Mouse (Mus musculus) CH12.LX (cell line): ENCODE measurements around the gene Prss57. TPM values are rescaled to one million over a fixed set of nuclear protein-coding genes. Genes with fewer than 3 reads are reported as not detected.

Experiments
- DNase-seq: peaks from one replicate; pipeline ENCODE4 v3.0.0-alpha.2; 2013; ENCODE audit errors: extremely low read depth
- H3K27ac ChIP-seq: 2 replicates; pipeline ENCODE4 v1.5.1; 2012; ENCODE audit warnings: low read depth, mild to moderate bottlenecking, control low read depth, moderate library complexity; ENCODE audit not compliant: insufficient read depth
- H3K27me3 ChIP-seq: replicated peaks from 2 replicates; pipeline ENCODE3; 2012; ENCODE audit warnings: inconsistent platforms
- H3K36me3 ChIP-seq, 2 experiments: replicated peaks in 1 of 2; 2 replicates each; pipeline versions ENCODE3 to v1.6.1; 2012; ENCODE audit warnings: inconsistent platforms in 1 of 2, low read length in 1 of 2, mild to moderate bottlenecking in 1 of 2, mixed read lengths in 1 of 2, moderate library complexity in 1 of 2; ENCODE audit not compliant: control insufficient read depth in 1 of 2, insufficient read depth in 1 of 2
- H3K4me1 ChIP-seq, 2 experiments: 2 replicates each; pipeline ENCODE4 v1.6.1; 2012; ENCODE audit warnings: inconsistent platforms in 1 of 2, moderate library complexity in 1 of 2; ENCODE audit not compliant: insufficient read depth in 2 of 2, control insufficient read depth in 1 of 2
- H3K4me2 ChIP-seq: 2 replicates; pipeline ENCODE4 v1.6.1; 2012; ENCODE audit warnings: low read depth, mild to moderate bottlenecking, control low read depth; ENCODE audit not compliant: poor library complexity, insufficient read depth, severe bottlenecking
- H3K4me3 ChIP-seq, 3 experiments: fragments of 150-350 bp in 1 of 3; sonication (generic) in 1 of 3; replicated peaks in 1 of 3; 2 replicates each; pipeline versions ENCODE3 to v1.5.1; 2011 to 2012; ENCODE audit warnings: low read depth in 2 of 3, low read length in 2 of 3, mild to moderate bottlenecking in 2 of 3, moderate library complexity in 2 of 3, control low read depth in 1 of 3, improper control_type of control experiment in 1 of 3, inconsistent platforms in 1 of 3, mixed read lengths in 1 of 3; ENCODE audit not compliant: poor library complexity in 1 of 3
- H3K79me2 ChIP-seq: replicated peaks from 2 replicates; pipeline ENCODE4 v1.6.1; 2012; ENCODE audit warnings: mild to moderate bottlenecking, moderate library complexity; ENCODE audit not compliant: control insufficient read depth, poor library complexity, insufficient read depth, severe bottlenecking; ENCODE audit errors: extremely low read depth
- H3K9ac ChIP-seq: 2 replicates; pipeline ENCODE4 v1.6.1; 2012; ENCODE audit warnings: low read depth, mild to moderate bottlenecking, control low read depth, moderate library complexity; ENCODE audit not compliant: insufficient read depth
- H3K9me3 ChIP-seq: replicated peaks from 2 replicates; pipeline ENCODE3; 2012; ENCODE audit warnings: low read length, inconsistent platforms, mixed read lengths
- CHD2 ChIP-seq: IDR thresholded peaks from 2 replicates; pipeline ENCODE4 v1.6.1; 2011; ENCODE audit warnings: low read length, improper control_type of control experiment
- E2F4 ChIP-seq: IDR thresholded peaks from 2 replicates; pipeline ENCODE4 v1.6.1; 2011; ENCODE audit warnings: low read depth, low read length, improper control_type of control experiment; ENCODE audit not compliant: insufficient replicate concordance
- ELF1 ChIP-seq: IDR thresholded peaks from 2 replicates; pipeline ENCODE4 v1.6.1; 2014; ENCODE audit warnings: low read depth, mild to moderate bottlenecking, inconsistent platforms, low read length, improper control_type of control experiment
- IRF4 ChIP-seq: IDR thresholded peaks from 2 replicates; pipeline ENCODE4 v1.6.1; 2014; ENCODE audit warnings: low read depth, mild to moderate bottlenecking, inconsistent platforms, low read length, improper control_type of control experiment
- JUN ChIP-seq: IDR thresholded peaks from 2 replicates; pipeline ENCODE4 v1.6.1; 2011; ENCODE audit warnings: low read depth, mild to moderate bottlenecking, low read length, improper control_type of control experiment, moderate library complexity; ENCODE audit not compliant: insufficient read depth
- MEF2A ChIP-seq: IDR thresholded peaks from 2 replicates; pipeline ENCODE4 v1.6.1; 2014; ENCODE audit warnings: low read depth, mild to moderate bottlenecking, inconsistent platforms, low read length, improper control_type of control experiment, borderline replicate concordance
- NRF1 ChIP-seq: IDR thresholded peaks from 2 replicates; pipeline ENCODE4 v1.6.1; 2014; ENCODE audit warnings: low read depth, mild to moderate bottlenecking, inconsistent platforms, low read length, improper control_type of control experiment, moderate library complexity
- POLR2AphosphoS2 ChIP-seq: IDR thresholded peaks from 2 replicates; pipeline ENCODE4 v1.6.1; 2011; ENCODE audit warnings: low read depth, low read length, improper control_type of control experiment
- RAD21 ChIP-seq: IDR thresholded peaks from 2 replicates; pipeline ENCODE4 v1.6.1; 2011; ENCODE audit warnings: low read depth, mild to moderate bottlenecking, low read length, improper control_type of control experiment, moderate library complexity
- RCOR1 ChIP-seq: conservative IDR thresholded peaks from 2 replicates; pipeline ENCODE4 v1.6.1; 2012; ENCODE audit warnings: low read depth, mild to moderate bottlenecking, inconsistent platforms, low read length, improper control_type of control experiment
- SIN3A ChIP-seq: IDR thresholded peaks from 2 replicates; pipeline ENCODE4 v1.6.1; 2012; ENCODE audit warnings: low read length, improper control_type of control experiment, inconsistent platforms
- USF2 ChIP-seq: conservative IDR thresholded peaks from 2 replicates; pipeline ENCODE4 v1.6.1; 2011; ENCODE audit warnings: low read depth, low read length, improper control_type of control experiment
- ZNF384 ChIP-seq: IDR thresholded peaks from 2 replicates; pipeline ENCODE4 v1.6.1; 2012; ENCODE audit warnings: low read depth, low read length, improper control_type of control experiment, inconsistent platforms
- dilution Hi-C: fragments of 300-500 bp; cut with MboI; formaldehyde crosslinking; loops from 2 replicates; pipeline ENCODE4 v1.14.3; 2020; ENCODE audit warnings: low sequenced_read_pairs; ENCODE audit not compliant: extremely low pct_unique_long_range_greater_than_20kb, extremely low pct_ligation_motif_present
- in situ Hi-C: fragments of 300-500 bp; cut with MboI; formaldehyde crosslinking; loops from 3 replicates; pipeline ENCODE4 v1.14.3; 2019; ENCODE audit warnings: low sequenced_read_pairs, low pct_ligation_motif_present, low pct_unique_long_range_greater_than_20kb, mixed read lengths
- polyA plus RNA-seq: library from polyadenylated mRNA; unstranded; fragments of >175 nt; gene quantifications from 2 replicates; pipeline ENCODE4 v1.2.1, GENCODE M21; 2012; ENCODE audit warnings: low read depth; ENCODE audit not compliant: insufficient read length
- total RNA-seq, 2 experiments: library from RNA; depleted of rRNA; stranded (reverse); fragments of 300-350 nt in 1 of 2; fragments of >200 nt in 1 of 2; gene quantifications; 2 replicates each; pipeline ENCODE4 v1.2.3; 2012 to 2014

The Prss57 gene
- total and polyA plus RNA-seq, 3 experiments = 0.08 TPM; not detected in 2

GRCm38 (mm10) chr10:79801837-79802236 is 11.1 kb upstream of the Prss57 start:
- Histone ChIP-seq H3K27ac (no peak overlapping the region), H3K9ac (no peak overlapping the region), H3K36me3 (no peaks in the 10 kb centered on the region)
- TF ChIP-seq JUN (no peak), ELF1 (no peak), USF2 (no peak), SIN3A (no peak), NRF1 (no peak)
- TF ChIP-seq, all 38 proteins: peak for 0
- no peaks in the 10 kb centered on the region for H3K79me2 ChIP-seq
- no peak for DNase-seq
- H3K4me1 ChIP-seq = peaks cover 3 to 12% of the 10 kb centered on the region in 2 experiments
- in situ Hi-C loops = no loop called here
- H3K4me2 ChIP-seq = no peak overlapping the region
- peaks cover 27% of the 10 kb centered on the region for H3K27me3 ChIP-seq
- H3K4me3 ChIP-seq = no peak overlapping the region
- dilution Hi-C loops = no loop called here
- H3K9me3 ChIP-seq = peaks cover 2% of the 10 kb centered on the region

GRCm38 (mm10) chr10:79800508-79800907 is 9.7 kb upstream of the Prss57 start:
- peaks cover 20% of the 10 kb centered on the region for H3K27me3 ChIP-seq
- peaks cover 3 to 12% of the 10 kb centered on the region in 2 experiments for H3K4me1 ChIP-seq
- no peak overlapping the region for H3K9ac ChIP-seq
- in situ Hi-C loops (no loop called here), dilution Hi-C loops (no loop called here)
- no peak for TF ChIP-seq POLR2AphosphoS2
- no peak for TF ChIP-seq RAD21
- TF ChIP-seq IRF4 = no peak
- TF ChIP-seq ZNF384 = no peak
- no peak for TF ChIP-seq CHD2
- TF ChIP-seq ELF1 = no peak
- TF ChIP-seq E2F4 = no peak
- no peak for TF ChIP-seq MEF2A
- no peak overlapping the region for H3K27ac ChIP-seq
- H3K4me3 ChIP-seq = no peak overlapping the region
- H3K9me3 ChIP-seq = peaks cover 5% of the 10 kb centered on the region
- no peak overlapping the region for H3K4me2 ChIP-seq
- DNase-seq = no peak
- no peaks in the 10 kb centered on the region for H3K79me2 ChIP-seq
- H3K36me3 ChIP-seq = no peaks in the 10 kb centered on the region

- in situ Hi-C loops = no loop called here
- dilution Hi-C loops = no loop called here
- no peak for DNase-seq
- Histone ChIP-seq H3K9me3 (peaks cover 5% of the 10 kb centered on the region), H3K4me1 (peaks cover 5 to 27% of the 10 kb centered on the region in 2 experiments), H3K27ac (no peak overlapping the region), H3K9ac (no peak overlapping the region), H3K27me3 (peaks cover 24% of the 10 kb centered on the region), H3K79me2 (no peaks in the 10 kb centered on the region), H3K4me3 (no peak overlapping the region), H3K36me3 (no peaks in the 10 kb centered on the region), H3K4me2 (no peak overlapping the region)
- TF ChIP-seq RCOR1 (no peak), ELF1 (peak; percentile 22; the same call in 1 of the 2 replicates)
These were observed 7.6 kb upstream of the Prss57 start for GRCm38 (mm10) chr10:79798289-79798928.
